ENCODE assay signal across 11 mouse cellular contexts in genomic region chr10:80994621-80995020, GRCm38 (mm10). TPM values are rescaled to one million over a fixed set of nuclear protein-coding genes. Genes with fewer than 3 reads are reported as not detected.
DNase-seq lines count a peak whose midpoint lies in the region; ATAC-seq lines count a peak whose summit lies in the region.
"Had no signal": no experiment of that assay in that cellular context is flagged by ENCODE, and none has a peak within 500 bp of the region (broad histone marks: within the 10 kb centered on the region; RNA-seq: fewer than 3 reads in every experiment).

No protein-coding gene starts in this region.

- H3K27me3 ChIP-seq in midbrain, embryonic 14.5 days (ENCODE audit: control insufficient read depth, insufficient read depth, low read length), result no peaks in the 10 kb centered on the region
- H3K27me3 ChIP-seq in midbrain, embryonic 10.5 days (ENCODE audit: low read depth, poor library complexity, severe bottlenecking), result peaks cover 31% of the 10 kb centered on the region
- H3K27me3 ChIP-seq in heart, embryonic 15.5 days, result peaks cover 28% of the 10 kb centered on the region

- H3K4me1 ChIP-seq in midbrain, embryonic 14.5 days (ENCODE audit: control insufficient read depth, insufficient read depth, low read length), result no peaks in the 10 kb centered on the region
- H3K4me1 ChIP-seq in midbrain, embryonic 10.5 days, result peaks cover 16% of the 10 kb centered on the region
- peaks cover 11% of the 10 kb centered on the region for H3K4me1 ChIP-seq in heart, embryonic 15.5 days (replicated peaks)

- no peaks in the 10 kb centered on the region for H3K36me3 ChIP-seq in midbrain, embryonic 14.5 days (ENCODE audit: control insufficient read depth, insufficient read depth, low read length)
- H3K36me3 ChIP-seq in midbrain, embryonic 10.5 days, result no peaks in the 10 kb centered on the region
- no peaks in the 10 kb centered on the region for H3K36me3 ChIP-seq in heart, embryonic 15.5 days
- H3K36me3 ChIP-seq: stomach, embryonic 15.5 days had no signal

- H3K27ac ChIP-seq in midbrain, embryonic 14.5 days (replicated peaks; ENCODE audit: low read depth, low read length), result no peak overlapping the region
- no peak overlapping the region for H3K27ac ChIP-seq in midbrain, embryonic 10.5 days (replicated peaks)
- no peak overlapping the region for H3K27ac ChIP-seq in heart, embryonic 15.5 days
- H3K27ac ChIP-seq: kidney, postnatal 0 days; stomach, embryonic 15.5 days had no signal

- no peak overlapping the region; the same call in 1 of the 2 replicates for H3K9ac ChIP-seq in midbrain, embryonic 14.5 days (replicated peaks; ENCODE audit: low read length)
- no peak overlapping the region for H3K9ac ChIP-seq in heart, embryonic 15.5 days
- H3K9ac ChIP-seq: stomach, embryonic 15.5 days had no signal

- no peak overlapping the region for H3K4me3 ChIP-seq in midbrain, embryonic 14.5 days (replicated peaks; ENCODE audit: low read depth, low read length)
- no peak overlapping the region for H3K4me3 ChIP-seq in midbrain, embryonic 10.5 days
- H3K4me3 ChIP-seq in heart, embryonic 15.5 days, result no peak overlapping the region
- H3K4me3 ChIP-seq: erythroblast, embryonic 14.5 days; stomach, embryonic 15.5 days had no signal

- peak overlapping the region; percentile 35; the same call in 1 of the 2 replicates for H3K4me2 ChIP-seq in midbrain, embryonic 14.5 days (ENCODE audit: low read length)
- peak overlapping the region; percentile 36; the same call in 1 of the 2 replicates for H3K4me2 ChIP-seq in heart, embryonic 15.5 days

- 70% methylated on average over 4 of the region's 4 CpGs for WGBS in midbrain, embryonic 14.5 days
- WGBS in midbrain, embryonic 10.5 days, result 61% methylated on average over 4 of the region's 4 CpGs
- WGBS in heart, embryonic 15.5 days, result 48% methylated on average over 4 of the region's 4 CpGs

- ATAC-seq in midbrain, embryonic 14.5 days (ENCODE audit: low FRiP score, low TSS enrichment), result no peak
- ATAC-seq in heart, embryonic 15.5 days (replicated peaks; ENCODE audit: insufficient number of reproducible peaks, insufficient read depth, low FRiP score, low read depth), result no peak; the same call in 1 of the 2 replicates

- no peaks in the 10 kb centered on the region for H3K9me3 ChIP-seq in midbrain, embryonic 14.5 days (ENCODE audit: control insufficient read depth, low read length)
- no peaks in the 10 kb centered on the region for H3K9me3 ChIP-seq in midbrain, embryonic 10.5 days (replicated peaks)
- H3K9me3 ChIP-seq in heart, embryonic 15.5 days (replicated peaks), result no peaks in the 10 kb centered on the region
- H3K9me3 ChIP-seq: stomach, embryonic 15.5 days had no signal

- peak; percentile 97 for DNase-seq in heart, adult 11 months
- DNase-seq in heart, postnatal 4 days, result no peak
- no peak for DNase-seq in midbrain, embryonic 14.5 days
- no peak for DNase-seq in midbrain, embryonic 10.5 days (ENCODE audit: low spot score)
- peak; percentile 32 for DNase-seq in naive thymus-derived CD4-positive, alpha-beta T cell, adult 2 months (ENCODE audit: low read depth)
- DNase-seq in thymus, adult 18-20 months, result no peak
- no peak for DNase-seq in embryo, embryonic 11 days

RNA-seq across cellular contexts. Expression of gene Gng7, which starts 20.1 kb away (rescaled TPM):
- under 1 TPM; 0.38 to 0.47 TPM for total RNA-seq in heart, postnatal 4 days (2021)
- polyA plus RNA-seq in midbrain, embryonic 14.5 days (2014; fragmentation: Nextera tagmentation; extraction: Ambion mirVana), result 11.5 and 11.6 TPM in 2 replicates
- polyA plus RNA-seq in midbrain, embryonic 10.5 days (2016; fragmentation: Nextera tagmentation; extraction: Ambion mirVana), result 6.0 and 8.4 TPM in 2 replicates
- polyA plus RNA-seq in heart, embryonic 15.5 days (2015; fragmentation: Nextera tagmentation; extraction: Ambion mirVana), result 1.1 and 1.9 TPM in 2 replicates
- polyA plus RNA-seq: erythroblast, embryonic 14.5 days had no signal

RNA-seq across cellular contexts. Expression of gene Diras1, which starts 30.8 kb away (rescaled TPM):
- total RNA-seq in heart, postnatal 4 days (2021), result not detected
- 24.0 and 55.4 TPM in 2 replicates for polyA plus RNA-seq in midbrain, embryonic 14.5 days (2014; fragmentation: Nextera tagmentation; extraction: Ambion mirVana)
- polyA plus RNA-seq in midbrain, embryonic 10.5 days (2016; fragmentation: Nextera tagmentation; extraction: Ambion mirVana), result 3.0 and 6.4 TPM in 2 replicates
- polyA plus RNA-seq in heart, embryonic 15.5 days (2015; fragmentation: Nextera tagmentation; extraction: Ambion mirVana), result 0.29 TPM in 1 of 2 replicates, not detected in the other
- polyA plus RNA-seq: erythroblast, embryonic 14.5 days had no signal

RNA-seq across cellular contexts. Expression of gene Slc39a3, which starts 42.6 kb away (rescaled TPM):
- 1 to 10 TPM; 7.6 to 7.8 TPM for total RNA-seq in heart, postnatal 4 days (2021)
- 32.4 and 34.9 TPM in 2 replicates for polyA plus RNA-seq in midbrain, embryonic 14.5 days (2014; fragmentation: Nextera tagmentation; extraction: Ambion mirVana)
- polyA plus RNA-seq in midbrain, embryonic 10.5 days (2016; fragmentation: Nextera tagmentation; extraction: Ambion mirVana), result 17.4 and 26.6 TPM in 2 replicates
- 7.1 and 11.8 TPM in 2 replicates for polyA plus RNA-seq in heart, embryonic 15.5 days (2015; fragmentation: Nextera tagmentation; extraction: Ambion mirVana)

Comparison
In these comparisons a context has a peak if more than half of its experiments do, and no peak if none do; other contexts are left out.
1. DNase-seq: peak in heart, adult 11 months (single experiment) and naive thymus-derived CD4-positive, alpha-beta T cell, adult 2 months (single experiment); none in heart, postnatal 4 days (single experiment), midbrain, embryonic 14.5 days (single experiment), midbrain, embryonic 10.5 days (single experiment), thymus, adult 18-20 months (0 of 2) and embryo, embryonic 11 days (single experiment).